Mouse (Mus musculus) urinary bladder, postnatal 4 days (tissue): Measurements from ENCODE around the gene Pbld1.
A peak's percentile ranks its signal among the peaks of the same experiment; 100 is the strongest.

Experiments
- DNase-seq, 2 experiments: peaks; one replicate each; pipeline ENCODE4 v3.0.0; 2021 to 2022; ENCODE audit warnings: low spot score in 2 of 2

Gene Pbld1

GRCm38 (mm10) chr10:63092616-63093550 is 32.9 kb downstream of the Pbld1 start:
- no peak for DNase-seq

GRCm38 (mm10) chr10:63096757-63097156 is 36.8 kb downstream of the Pbld1 start:
- DNase-seq = no peak

- DNase-seq = no peak
Measured at GRCm38 (mm10) chr10:63098191-63098590, 38.2 kb downstream of the Pbld1 start.

GRCm38 (mm10) chr10:63099521-63099920 is 39.6 kb downstream of the Pbld1 start, which contains the start of gene Atoh7:
TSS of gene Atoh7 (plus strand) at chr10:63099651.
- DNase-seq = no peak

GRCm38 (mm10) chr10:63099941-63100562 is 40.1 kb downstream of the Pbld1 start:
- peak in 1 of 2 experiments; percentile 31 for DNase-seq

- no peak for DNase-seq
Measured at GRCm38 (mm10) chr10:63100657-63101056, 40.7 kb downstream of the Pbld1 start.

GRCm38 (mm10) chr10:63113027-63113604 is 53.2 kb downstream of the Pbld1 start:
- DNase-seq = no peak

- peak in 1 of 2 experiments; percentile 20 for DNase-seq
Measured at GRCm38 (mm10) chr10:63113716-63114360, 53.9 kb downstream of the Pbld1 start.

GRCm38 (mm10) chr10:63115881-63116280 is 55.9 kb downstream of the Pbld1 start:
- no peak for DNase-seq

- no peak for DNase-seq
Measured at GRCm38 (mm10) chr10:63116376-63116775, 56.4 kb downstream of the Pbld1 start.

GRCm38 (mm10) chr10:63117583-63117982 is 57.6 kb downstream of the Pbld1 start:
- no peak for DNase-seq

GRCm38 (mm10) chr10:63119916-63120315 is 60.0 kb downstream of the Pbld1 start:
- DNase-seq = peak in 1 of 2 experiments; percentile 55

- DNase-seq = peak in 1 of 2 experiments; percentile 10
Measured at GRCm38 (mm10) chr10:63121961-63122360, 62.0 kb downstream of the Pbld1 start.

- DNase-seq = no peak
Measured at GRCm38 (mm10) chr10:63122516-63122915, 62.6 kb downstream of the Pbld1 start.

- DNase-seq = peak; percentile 15 to 51
Measured at GRCm38 (mm10) chr10:63123141-63123540, 63.2 kb downstream of the Pbld1 start.

- peak in 1 of 2 experiments; percentile 25 for DNase-seq
Measured at GRCm38 (mm10) chr10:63124016-63124415, 64.1 kb downstream of the Pbld1 start.

- DNase-seq = peak in 1 of 2 experiments; percentile 53
Measured at GRCm38 (mm10) chr10:63125343-63125742, 65.4 kb downstream of the Pbld1 start.

- peak in 1 of 2 experiments; percentile 56 for DNase-seq
Measured at GRCm38 (mm10) chr10:63126116-63126515, 66.2 kb downstream of the Pbld1 start.

- DNase-seq = no peak
Measured at GRCm38 (mm10) chr10:63127156-63127555, 67.2 kb downstream of the Pbld1 start.
